Mouse (Mus musculus) stomach, postnatal 0 days (tissue): ENCODE measurements at regions not wholly inside any gene's neighbourhood (a gene's known extent, or its start where the extent isn't known, plus 50 kb on each side); places are given as distances from the start of the nearest gene placed in this dataset.

Experiments
- ATAC-seq: fragments of 200-750 bp; cut with Nextera tagmentation; 2 replicates; pipeline ENCODE4 v1.8.0; 2017; ENCODE audit not compliant: low FRiP score, low TSS enrichment
- DNase-seq: peaks from one replicate; pipeline ENCODE4 v3.0.0-alpha.2; 2016; ENCODE audit warnings: low spot score
- H3K27ac ChIP-seq: fragments of 300-500 bp; sonication (generic); replicated peaks from 2 replicates; pipeline ENCODE4 v1.5.1; 2014; ENCODE audit warnings: mild to moderate bottlenecking, control low read depth
- H3K27me3 ChIP-seq: fragments of 300-500 bp; sonication (generic); 2 replicates; pipeline ENCODE4 v1.6.1; 2014; ENCODE audit warnings: low read length; ENCODE audit not compliant: control insufficient read depth, insufficient read depth
- H3K36me3 ChIP-seq: fragments of 300-500 bp; sonication (generic); 2 replicates; pipeline ENCODE4 v1.6.1; 2014; ENCODE audit warnings: low read length, mixed read lengths; ENCODE audit not compliant: control insufficient read depth, insufficient read depth
- H3K4me1 ChIP-seq: fragments of 300-500 bp; sonication (generic); replicated peaks from 2 replicates; pipeline ENCODE4 v1.6.1; 2014; ENCODE audit warnings: antibody characterized with exemption; ENCODE audit not compliant: control insufficient read depth, insufficient read depth
- H3K4me2 ChIP-seq: fragments of 300-500 bp; sonication (generic); replicated peaks from 2 replicates; pipeline ENCODE4 v1.6.1; 2014; ENCODE audit warnings: low read depth, mild to moderate bottlenecking, control low read depth, moderate library complexity
- H3K4me3 ChIP-seq: fragments of 300-500 bp; sonication (generic); 2 replicates; pipeline ENCODE4 v1.5.1; 2014; ENCODE audit warnings: low read depth, low read length, control low read depth
- H3K9ac ChIP-seq: fragments of 300-500 bp; sonication (generic); 2 replicates; pipeline ENCODE4 v1.6.1; 2014; ENCODE audit warnings: mild to moderate bottlenecking, low read length, control low read depth, mixed read lengths
- H3K9me3 ChIP-seq: fragments of 300-500 bp; sonication (generic); 2 replicates; pipeline ENCODE4 v1.6.1; 2016; ENCODE audit warnings: low read length; ENCODE audit not compliant: control insufficient read depth
- CTCF ChIP-seq: IDR thresholded peaks from 2 replicates; pipeline ENCODE4 v1.5.1; 2016; ENCODE audit warnings: antibody characterized with exemption, low read depth, mild to moderate bottlenecking, moderate library complexity
- EP300 ChIP-seq: optimal IDR thresholded peaks from 2 replicates; pipeline ENCODE3; 2016; ENCODE audit warnings: antibody characterized with exemption
- WGBS: fragments of 180-500 bp; shearing (Covaris S2); extraction: QIAGEN DNeasy Blood & Tissue Kit; methylation state at CpG from one replicate; pipeline ENCODE4 v1.1.7; 2014; 5-methylcytosine and 5-hydroxymethylcytosine counted together

GRCm38 (mm10) chr16:86945058-86945457 is 408.9 kb upstream of the N6amt1 start:
- TF ChIP-seq EP300 (no peak), CTCF (no peak)
- H3K9me3 ChIP-seq, result no peaks in the 10 kb centered on the region
- H3K4me1 ChIP-seq, result no peaks in the 10 kb centered on the region
- no peak for DNase-seq
- no peak overlapping the region for H3K4me3 ChIP-seq
- no peak overlapping the region for H3K27ac ChIP-seq
- H3K9ac ChIP-seq, result no peak overlapping the region
- no peak for ATAC-seq
- H3K36me3 ChIP-seq, result no peaks in the 10 kb centered on the region
- no peak overlapping the region for H3K4me2 ChIP-seq
- H3K27me3 ChIP-seq, result no peaks in the 10 kb centered on the region

- no peak overlapping the region for H3K9ac ChIP-seq
- H3K4me1 ChIP-seq, result no peaks in the 10 kb centered on the region
- no peak for ATAC-seq
- WGBS, result 72% methylated on average over 2 of the region's 2 CpGs
- no peaks in the 10 kb centered on the region for H3K36me3 ChIP-seq
- H3K9me3 ChIP-seq, result no peaks in the 10 kb centered on the region
- no peak for DNase-seq
- no peak overlapping the region for H3K4me3 ChIP-seq
- no peak overlapping the region for H3K4me2 ChIP-seq
- TF ChIP-seq CTCF (no peak), EP300 (no peak)
- H3K27me3 ChIP-seq, result no peaks in the 10 kb centered on the region
- H3K27ac ChIP-seq, result no peak overlapping the region
These were observed 419.0 kb upstream of the N6amt1 start for GRCm38 (mm10) chr16:86934989-86935388.

- ATAC-seq (no peak), DNase-seq (no peak)
- no peaks in the 10 kb centered on the region for H3K27me3 ChIP-seq
- WGBS, result 40% methylated on average over 3 of the region's 3 CpGs
- no peak for TF ChIP-seq CTCF
- no peak for TF ChIP-seq EP300
- no peaks in the 10 kb centered on the region for H3K36me3 ChIP-seq
- H3K4me2 ChIP-seq, result no peak overlapping the region
- no peaks in the 10 kb centered on the region for H3K9me3 ChIP-seq
- H3K4me3 ChIP-seq, result no peak overlapping the region
- no peak overlapping the region for H3K9ac ChIP-seq
- H3K4me1 ChIP-seq, result no peaks in the 10 kb centered on the region
- no peak overlapping the region for H3K27ac ChIP-seq
These were observed 421.2 kb upstream of the N6amt1 start for GRCm38 (mm10) chr16:86932765-86933164.

- H3K36me3 ChIP-seq, result no peaks in the 10 kb centered on the region
- H3K4me2 ChIP-seq, result no peak overlapping the region
- H3K9me3 ChIP-seq, result no peaks in the 10 kb centered on the region
- H3K27me3 ChIP-seq, result no peaks in the 10 kb centered on the region
- no peak overlapping the region for H3K27ac ChIP-seq
- TF ChIP-seq CTCF (no peak), EP300 (no peak)
- no peaks in the 10 kb centered on the region for H3K4me1 ChIP-seq
- no peak for DNase-seq
- H3K9ac ChIP-seq, result no peak overlapping the region
- no peak for ATAC-seq
- no peak overlapping the region for H3K4me3 ChIP-seq
- 59% methylated on average over 2 of the region's 2 CpGs for WGBS
These were observed 455.8 kb upstream of the N6amt1 start for GRCm38 (mm10) chr16:86897967-86898710.

- DNase-seq (no peak), ATAC-seq (no peak)
- H3K4me3 ChIP-seq, result no peak overlapping the region
- 98% methylated on average over 3 of the region's 3 CpGs for WGBS
- no peaks in the 10 kb centered on the region for H3K9me3 ChIP-seq
- H3K4me2 ChIP-seq, result no peak overlapping the region
- no peak overlapping the region for H3K27ac ChIP-seq
- no peaks in the 10 kb centered on the region for H3K4me1 ChIP-seq
- TF ChIP-seq CTCF (no peak), EP300 (no peak)
- H3K27me3 ChIP-seq, result no peaks in the 10 kb centered on the region
- no peak overlapping the region for H3K9ac ChIP-seq
- H3K36me3 ChIP-seq, result no peaks in the 10 kb centered on the region
These were observed 459.0 kb upstream of the N6amt1 start for GRCm38 (mm10) chr16:86894982-86895381.

GRCm38 (mm10) chr16:86894333-86894732 is 459.7 kb upstream of the N6amt1 start:
- H3K27me3 ChIP-seq, result no peaks in the 10 kb centered on the region
- H3K9me3 ChIP-seq, result no peaks in the 10 kb centered on the region
- TF ChIP-seq EP300 (no peak), CTCF (no peak)
- ATAC-seq (no peak), DNase-seq (no peak)
- 72% methylated on average over 5 of the region's 5 CpGs for WGBS
- H3K36me3 ChIP-seq, result no peaks in the 10 kb centered on the region
- H3K9ac ChIP-seq, result no peak overlapping the region
- H3K27ac ChIP-seq, result no peak overlapping the region
- H3K4me3 ChIP-seq, result no peak overlapping the region
- no peak overlapping the region for H3K4me2 ChIP-seq
- H3K4me1 ChIP-seq, result no peaks in the 10 kb centered on the region
